Mouse (Mus musculus) embryonic fibroblast, embryonic 13.5 days (primary cell): Measurements from ENCODE around the gene Plekha3.

Experiments
- CTCF ChIP-seq: IDR thresholded peaks from 2 replicates; pipeline ENCODE4 v1.5.1; 2011; ENCODE audit warnings: mild to moderate bottlenecking, control low read depth, low read length, moderate library complexity, borderline replicate concordance; ENCODE audit not compliant: insufficient read depth
- POLR2A ChIP-seq: IDR thresholded peaks from 2 replicates; pipeline ENCODE4 v1.6.1; 2011; ENCODE audit warnings: low read depth, mild to moderate bottlenecking, control low read depth, low read length, moderate library complexity

DNA sequence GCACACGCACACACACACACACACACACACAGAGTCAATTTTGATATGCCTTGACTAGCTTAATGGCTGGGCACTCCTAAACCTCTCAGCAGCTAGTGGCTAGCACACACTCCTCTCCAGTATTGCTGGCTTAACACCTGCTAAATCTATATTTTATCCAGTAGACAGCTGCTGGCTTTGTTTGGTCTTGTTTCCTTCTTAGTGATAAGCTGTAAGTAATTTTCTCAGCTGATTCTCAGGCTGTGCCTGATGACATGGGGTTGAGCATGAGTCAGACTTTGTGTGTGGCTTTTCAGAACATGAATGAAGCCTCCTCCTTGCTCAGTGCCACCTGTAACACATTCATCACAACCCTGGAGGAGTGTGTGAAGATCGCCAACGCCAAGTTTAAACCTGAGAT is 11.9 kb downstream of the Plekha3 start:
- TF ChIP-seq POLR2A, result no peak
- TF ChIP-seq CTCF, result no peak
